Mouse (Mus musculus) frontal cortex, postnatal 25 days (tissue): ENCODE measurements at regions not wholly inside any gene's neighbourhood (a gene's known extent, or its start where the extent isn't known, plus 50 kb on each side); places are given as distances from the start of the nearest gene placed in this dataset.

ENCODE experiments used
- DNase-seq, 2 experiments: peaks; one replicate each; pipeline ENCODE4 v3.0.0; 2022; ENCODE audit warnings: low spot score in 2 of 2

DNA sequence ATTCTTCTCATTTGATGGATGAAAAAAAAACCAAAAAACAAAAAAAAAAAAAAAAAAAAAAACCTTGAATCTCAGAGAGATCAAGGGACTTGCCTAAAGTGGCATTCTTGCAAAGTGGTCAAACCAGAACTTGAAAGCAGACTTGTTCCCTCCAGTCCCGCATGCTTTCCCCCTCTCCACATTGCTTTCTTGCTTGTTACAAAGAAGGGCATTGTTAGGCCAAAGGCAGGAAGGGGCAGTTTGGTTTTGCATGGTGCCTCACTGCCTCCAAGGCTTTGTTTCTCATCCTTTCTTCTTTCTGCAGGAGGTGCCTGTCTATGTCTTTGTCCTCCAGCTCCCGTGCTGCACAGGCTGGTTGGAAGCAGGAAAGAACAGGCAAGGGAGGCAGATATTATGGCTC, 356.2 kb upstream of the Tenm4 start:
- no peak for DNase-seq

DNA sequence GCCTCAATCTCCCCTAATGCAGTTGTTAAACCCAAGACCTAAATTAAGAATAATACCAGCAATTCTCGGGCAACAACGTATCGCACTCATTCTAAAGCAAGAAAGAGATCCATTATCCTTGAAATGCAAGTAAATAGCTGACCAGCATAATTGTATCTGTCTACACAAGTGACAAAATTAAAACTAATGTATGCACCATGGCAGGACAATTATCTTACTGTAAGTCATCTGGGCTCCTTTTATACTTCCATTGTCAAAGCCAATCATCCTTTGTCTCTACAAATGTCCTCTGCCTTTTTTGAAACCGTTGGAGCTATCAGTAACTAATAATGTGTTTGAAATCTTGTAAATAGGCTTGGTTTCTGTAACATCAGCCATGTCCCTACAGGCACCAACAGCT, 347.5 kb upstream of the Tenm4 start:
- no peak for DNase-seq

- no peak for DNase-seq
Observed at GRCm38 (mm10) chr7:95829889-95830288, 341.2 kb upstream of the Tenm4 start.

DNA sequence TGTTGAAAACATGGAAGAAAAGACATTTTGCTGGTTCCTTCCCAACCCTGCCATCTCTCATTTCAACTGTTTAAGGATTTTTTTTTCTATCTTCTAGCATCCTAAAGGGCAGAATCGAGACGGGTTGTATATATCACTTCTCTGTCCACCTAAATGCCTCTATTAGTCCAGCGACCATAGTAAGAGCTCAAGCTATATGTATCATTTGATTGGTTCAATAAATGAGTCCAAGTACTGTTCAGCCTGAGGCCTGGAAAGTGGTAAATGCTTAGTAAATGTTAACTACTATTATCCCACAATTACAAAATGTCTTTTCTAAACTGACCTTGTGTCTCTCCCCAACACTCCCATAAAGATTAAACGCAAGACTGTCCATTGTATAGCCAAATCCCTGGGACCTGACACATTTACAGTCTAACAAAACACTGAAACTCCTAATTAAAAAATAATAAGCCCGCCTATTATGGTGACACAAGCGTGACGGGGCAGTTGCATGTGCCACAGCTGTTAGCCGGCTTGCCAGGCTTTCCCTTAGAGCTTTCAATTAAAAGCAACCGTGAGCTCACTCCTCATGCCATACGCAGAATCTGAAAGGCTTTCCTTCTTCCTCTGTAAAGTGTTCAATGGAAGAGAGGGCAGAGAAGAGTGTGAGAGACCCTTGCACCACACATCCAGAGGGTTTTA, 336.7 kb upstream of the Tenm4 start:
- DNase-seq, result no peak

DNA sequence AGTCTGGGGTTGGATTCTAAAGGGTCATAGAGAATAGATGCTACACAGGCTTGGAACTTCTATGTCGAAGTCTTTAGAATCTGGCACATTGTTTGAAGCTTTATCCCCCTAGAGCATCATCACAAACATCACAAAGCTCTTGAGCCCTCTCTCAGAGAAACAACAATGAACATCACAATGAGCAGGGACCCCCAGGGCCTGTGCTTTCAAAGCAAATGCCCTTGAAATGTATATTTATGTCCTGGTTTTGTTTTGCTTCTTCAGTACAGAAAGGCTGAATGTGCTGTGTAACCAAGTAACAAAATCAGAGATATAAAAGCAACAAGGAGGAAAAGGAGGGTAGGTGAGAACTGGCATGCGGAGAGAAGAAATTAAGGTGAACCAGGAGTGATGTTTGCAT, 330.6 kb upstream of the Tenm4 start:
- no peak for DNase-seq

- DNase-seq, result no peak
Observed at GRCm38 (mm10) chr7:95849874-95850273, 321.2 kb upstream of the Tenm4 start.

DNA sequence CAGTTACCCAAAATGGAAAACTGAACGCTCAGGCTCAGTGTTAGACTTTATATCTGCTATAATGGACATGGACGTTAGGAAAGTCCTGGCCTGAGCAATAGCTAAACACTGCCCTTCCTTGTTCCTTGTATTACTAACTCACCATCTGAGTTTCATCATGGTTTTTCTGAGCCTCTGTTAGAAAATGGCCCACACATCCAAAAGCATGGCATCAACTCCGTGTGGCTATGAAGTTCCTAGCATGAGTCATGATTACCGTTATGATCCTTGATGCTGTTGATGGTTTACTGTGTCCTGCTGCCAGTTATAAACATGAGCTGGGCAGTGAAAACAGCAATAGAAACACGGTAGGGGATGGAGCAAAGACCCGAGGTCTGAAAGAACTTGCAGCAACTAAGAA, 318.4 kb upstream of the Tenm4 start:
- DNase-seq, result no peak

GRCm38 (mm10) chr7:95853225-95853812, 317.7 kb upstream of the Tenm4 start:
- DNase-seq, result peak in 1 of 2 experiments; percentile 25

- no peak for DNase-seq
Observed at GRCm38 (mm10) chr7:95858247-95858646, 312.8 kb upstream of the Tenm4 start.

DNA sequence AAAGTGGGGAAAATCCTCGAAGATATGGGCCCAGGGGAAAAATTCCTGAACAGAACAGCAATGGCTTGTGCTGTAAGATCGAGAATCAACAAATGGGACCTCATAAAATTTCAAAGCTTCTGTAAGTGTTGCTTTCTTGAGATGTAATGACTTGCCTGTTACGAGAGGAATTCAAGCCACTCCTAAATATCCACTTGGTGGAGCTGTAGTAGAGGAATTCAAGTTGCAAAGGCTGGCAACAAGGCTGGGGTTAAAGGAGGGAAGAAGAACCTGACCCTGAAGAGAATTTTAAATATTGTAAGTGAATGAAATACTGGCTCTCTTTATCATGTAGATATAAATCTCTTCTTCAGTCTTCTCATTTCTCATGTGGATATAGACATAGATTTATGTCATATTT, 306.8 kb upstream of the Tenm4 start:
- no peak for DNase-seq

- no peak for DNase-seq
Observed at GRCm38 (mm10) chr7:95865270-95865669, 305.8 kb upstream of the Tenm4 start.

GRCm38 (mm10) chr7:95868753-95869152, 302.3 kb upstream of the Tenm4 start:
- DNase-seq, result no peak

GRCm38 (mm10) chr7:95880576-95881267, 290.3 kb upstream of the Tenm4 start:
- DNase-seq, result no peak

GRCm38 (mm10) chr7:95901524-95901923, 269.5 kb upstream of the Tenm4 start:
- DNase-seq, result no peak

- DNase-seq, result peak in 1 of 2 experiments; percentile 7
Observed at GRCm38 (mm10) chr7:95914406-95915080, 256.5 kb upstream of the Tenm4 start.

GRCm38 (mm10) chr7:95919932-95920331, 251.1 kb upstream of the Tenm4 start:
- DNase-seq, result no peak

- DNase-seq, result no peak
Observed at GRCm38 (mm10) chr7:95924805-95925204, 246.2 kb upstream of the Tenm4 start.

DNA sequence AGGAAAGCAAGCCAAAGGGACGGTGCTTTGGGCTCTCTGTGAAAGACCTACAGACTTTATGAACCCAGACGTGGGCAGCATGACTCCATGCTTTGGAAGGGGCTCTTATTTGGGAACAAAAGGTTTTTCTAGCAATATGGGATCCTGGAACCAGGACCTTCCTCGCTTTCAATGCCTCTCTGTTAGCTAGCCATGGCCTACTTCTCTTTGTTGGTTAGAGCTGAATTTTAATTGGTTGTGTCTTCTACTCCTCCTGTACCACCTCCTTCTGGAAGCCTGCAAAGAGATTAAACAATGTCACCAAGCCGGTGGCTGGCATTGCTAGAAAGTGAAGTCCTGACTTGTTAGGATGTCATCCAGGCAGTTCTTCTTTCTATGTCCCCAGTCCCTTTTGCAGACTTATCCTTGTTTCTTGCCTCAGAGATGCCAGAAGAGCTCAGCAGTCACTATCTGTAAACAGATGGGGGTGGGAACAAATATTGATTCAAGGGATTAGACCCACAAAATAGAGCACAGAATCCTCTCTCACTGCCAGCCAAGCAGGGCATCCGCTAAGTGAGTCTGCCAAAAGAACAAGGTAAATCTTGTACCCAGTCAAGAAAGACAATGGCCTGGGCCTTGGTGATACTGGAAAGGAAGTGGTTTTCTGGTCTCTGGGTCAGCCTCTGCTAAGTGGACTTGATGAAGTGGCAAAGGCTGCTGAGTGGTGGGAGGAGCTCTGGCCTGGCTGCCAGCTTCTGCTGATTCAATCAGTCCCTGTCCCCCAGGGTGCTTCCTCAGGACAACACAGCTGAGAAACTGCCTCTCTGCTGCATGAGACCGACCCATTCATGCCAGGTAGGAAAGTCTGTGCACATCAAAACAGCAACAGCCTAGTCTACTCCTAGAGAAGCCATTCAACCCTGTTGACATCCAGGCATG, 244.7 kb upstream of the Tenm4 start:
- no peak for DNase-seq

DNA sequence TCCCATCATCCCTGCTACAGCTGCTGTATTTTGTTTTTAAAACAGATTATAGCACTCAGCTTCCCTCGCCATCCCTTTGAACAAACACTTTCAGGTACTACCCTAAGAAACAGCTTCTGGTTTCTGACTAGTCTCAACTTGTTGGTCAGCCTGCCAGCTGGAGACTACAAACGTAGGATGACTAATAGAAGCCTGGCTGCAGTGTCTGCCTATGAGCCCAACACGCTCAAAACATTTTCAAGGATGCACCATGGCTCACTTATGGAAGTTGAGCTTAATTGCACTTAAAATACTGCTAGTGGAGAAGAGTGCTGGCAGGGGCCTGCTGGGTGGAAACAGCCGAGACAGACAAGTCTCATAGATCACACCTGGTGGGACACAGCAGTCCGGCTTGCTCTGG, 234.4 kb upstream of the Tenm4 start:
- no peak for DNase-seq

GRCm38 (mm10) chr7:95943420-95943819, 227.6 kb upstream of the Tenm4 start:
- no peak for DNase-seq

GRCm38 (mm10) chr7:95952395-95952794, 218.7 kb upstream of the Tenm4 start:
- no peak for DNase-seq

DNA sequence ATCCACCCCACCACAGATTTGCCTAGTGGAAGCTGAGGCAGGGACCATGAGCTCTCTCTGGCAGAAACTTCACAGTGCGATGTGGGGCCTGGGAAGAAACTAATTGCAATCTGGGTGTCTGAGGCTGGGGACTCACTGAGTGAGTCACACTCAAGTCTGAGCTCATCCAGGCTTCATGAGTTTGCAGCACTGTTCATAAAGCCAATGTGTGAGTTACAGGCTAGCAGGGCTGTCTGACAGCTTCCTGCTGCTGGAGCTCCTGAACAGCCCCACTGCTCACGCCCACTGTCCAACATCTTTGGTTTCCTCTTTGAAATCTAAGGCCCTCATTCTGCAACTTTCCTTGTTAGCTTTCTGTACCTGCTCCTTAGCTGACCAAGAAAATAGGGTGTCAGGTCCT, 216.5 kb upstream of the Tenm4 start:
- no peak for DNase-seq
